Mouse (Mus musculus) thymus, postnatal 14 days (tissue): ENCODE data around the gene Plpp7.

Experiments used
- DNase-seq: peaks from one replicate; pipeline ENCODE4 v3.0.0; 2021

Plpp7 gene

GRCm38 (mm10) chr2:32144633-32145032 lies 49.3 kb downstream of the Plpp7 start:
- DNase-seq, result no peak

- no peak for DNase-seq
Observed at GRCm38 (mm10) chr2:32146617-32147162, 51.4 kb downstream of the Plpp7 start.

- DNase-seq, result no peak
Observed at GRCm38 (mm10) chr2:32150135-32150534, 54.8 kb downstream of the Plpp7 start.

GRCm38 (mm10) chr2:32150562-32150923 lies 55.2 kb downstream of the Plpp7 start:
- DNase-seq, result no peak

- peak; percentile 90 for DNase-seq
Observed at GRCm38 (mm10) chr2:32150924-32151659, 55.8 kb downstream of the Plpp7 start, which contains the start of gene Prrc2b. Gene Prrc2b (plus strand): TSS chr2:32151082.

- peak; percentile 77 for DNase-seq
Observed at GRCm38 (mm10) chr2:32151660-32152366, 56.5 kb downstream of the Plpp7 start.

GRCm38 (mm10) chr2:32152367-32153034 lies 57.2 kb downstream of the Plpp7 start:
- no peak for DNase-seq

- DNase-seq, result no peak
Observed at GRCm38 (mm10) chr2:32153041-32153790, 57.9 kb downstream of the Plpp7 start.

GRCm38 (mm10) chr2:32153791-32154119 lies 58.4 kb downstream of the Plpp7 start:
- DNase-seq, result no peak

GRCm38 (mm10) chr2:32154334-32154997 lies 59.1 kb downstream of the Plpp7 start:
- peak; percentile 27 for DNase-seq

- DNase-seq, result no peak
Observed at GRCm38 (mm10) chr2:32154998-32155541, 59.7 kb downstream of the Plpp7 start.

- DNase-seq, result peak; percentile 35
Observed at GRCm38 (mm10) chr2:32155614-32156013, 60.3 kb downstream of the Plpp7 start.

GRCm38 (mm10) chr2:32156645-32157044 lies 61.3 kb downstream of the Plpp7 start:
- no peak for DNase-seq

- DNase-seq, result no peak
Observed at GRCm38 (mm10) chr2:32157328-32157727, 62.0 kb downstream of the Plpp7 start.

GRCm38 (mm10) chr2:32158616-32159239 lies 63.4 kb downstream of the Plpp7 start:
- DNase-seq, result no peak
